ENCODE assay signal across 10 mouse cellular contexts in genomic region chr10:79970415-79971182, GRCm38 (mm10). TPM values are rescaled to one million over a fixed set of nuclear protein-coding genes. Genes with fewer than 3 reads are reported as not detected.
DNase-seq lines count a peak whose midpoint lies in the region; ATAC-seq lines count a peak whose summit lies in the region.
"Had no signal": no experiment of that assay in that cellular context is flagged by ENCODE, and none has a peak within 500 bp of the region (broad histone marks: within the 10 kb centered on the region; RNA-seq: fewer than 3 reads in every experiment).

Grin3b (plus strand) TSS chr10:79970715.

- peaks cover 40% of the 10 kb centered on the region for H3K36me3 ChIP-seq in lung, embryonic 15.5 days
- peaks cover 53% of the 10 kb centered on the region for H3K36me3 ChIP-seq in limb, embryonic 10.5 days
- peaks cover 35% of the 10 kb centered on the region for H3K36me3 ChIP-seq in neural tube, embryonic 15.5 days

- H3K4me1 ChIP-seq in lung, embryonic 15.5 days, result peaks cover 31% of the 10 kb centered on the region
- peaks cover 21% of the 10 kb centered on the region for H3K4me1 ChIP-seq in limb, embryonic 10.5 days
- H3K4me1 ChIP-seq in neural tube, embryonic 15.5 days, result peaks cover 10% of the 10 kb centered on the region

- peak within 1 kb of the TSS; percentile 91 for H3K4me2 ChIP-seq in lung, embryonic 15.5 days
- H3K4me2 ChIP-seq in neural tube, embryonic 15.5 days, result peak within 1 kb of the TSS; percentile 72

- no peak within 1 kb of the TSS for H3K27ac ChIP-seq in lung, embryonic 15.5 days
- H3K27ac ChIP-seq in limb, embryonic 10.5 days, result peak within 1 kb of the TSS; percentile 79
- H3K27ac ChIP-seq in neural tube, embryonic 15.5 days (replicated peaks), result no peak within 1 kb of the TSS

- 6% methylated on average over 42 of the region's 47 CpGs for WGBS in lung, embryonic 15.5 days
- 7% methylated on average over 47 of the region's 47 CpGs for WGBS in limb, embryonic 10.5 days
- WGBS in neural tube, embryonic 15.5 days, result 9% methylated on average over 33 of the region's 47 CpGs

- 0 out of 2 replicates have a peak, but pooled peaks have one; percentile 9 for ATAC-seq in lung, embryonic 15.5 days (ENCODE audit: borderline replicate concordance, extremely low read depth, low FRiP score, low TSS enrichment)
- ATAC-seq in neural tube, embryonic 15.5 days (ENCODE audit: low FRiP score), result no peak; the same call in 1 of the 2 replicates

- DNase-seq in cerebellum, adult 18-20 months, result peak; percentile 41 to 53
- DNase-seq in cerebellum, adult 9-10 months, result no peak
- DNase-seq in lung, postnatal 25 days (ENCODE audit: low spot score), result no peak
- DNase-seq in limb, embryonic 10.5 days (ENCODE audit: low spot score), result peak; percentile 61
- no peak for DNase-seq in urinary bladder, adult 2 months (ENCODE audit: low spot score)
- no peak for DNase-seq in spleen, postnatal 10 days (ENCODE audit: low spot score in 2 of 2)
- DNase-seq: right cerebral cortex, postnatal 25 days had no signal

- peaks cover 30% of the 10 kb centered on the region for H3K27me3 ChIP-seq in lung, embryonic 15.5 days
- peaks cover 62% of the 10 kb centered on the region for H3K27me3 ChIP-seq in limb, embryonic 10.5 days (ENCODE audit: low read depth, poor library complexity, severe bottlenecking)
- H3K27me3 ChIP-seq in neural tube, embryonic 15.5 days (replicated peaks), result peaks cover 45% of the 10 kb centered on the region

- H3K4me3 ChIP-seq in lung, embryonic 15.5 days, result peak within 1 kb of the TSS; percentile 46
- H3K4me3 ChIP-seq in limb, embryonic 10.5 days, result peak within 1 kb of the TSS; percentile 58
- H3K4me3 ChIP-seq in neural tube, embryonic 15.5 days (replicated peaks), result peak within 1 kb of the TSS; percentile 40

- H3K9ac ChIP-seq in lung, embryonic 15.5 days, result peak within 1 kb of the TSS; percentile 50
- H3K9ac ChIP-seq in neural tube, embryonic 15.5 days (replicated peaks), result peak within 1 kb of the TSS; percentile 38

- H3K9me3 ChIP-seq in lung, embryonic 15.5 days, result no peaks in the 10 kb centered on the region
- H3K9me3 ChIP-seq in limb, embryonic 10.5 days (replicated peaks), result no peaks in the 10 kb centered on the region
- H3K9me3 ChIP-seq in neural tube, embryonic 15.5 days (replicated peaks), result no peaks in the 10 kb centered on the region

RNA-seq across cellular contexts. Expression of gene Grin3b, which starts in this region (rescaled TPM):
- 0.34 and 0.45 TPM in 2 replicates for polyA plus RNA-seq in lung, embryonic 15.5 days (2015; fragmentation: Nextera tagmentation; extraction: Ambion mirVana)
- 0.28 and 0.40 TPM in 2 replicates for polyA plus RNA-seq in limb, embryonic 10.5 days (2016; fragmentation: Nextera tagmentation; extraction: Ambion mirVana)
- polyA plus RNA-seq in neural tube, embryonic 15.5 days (2015; fragmentation: Nextera tagmentation; extraction: Ambion mirVana), result 0.32 and 0.33 TPM in 2 replicates
- polyA plus RNA-seq in urinary bladder, adult 2 months (2012; rRNA removed), result 0.04 TPM in 1 of 2 replicates, not detected in the other
- polyA plus RNA-seq: large intestine, adult 2 months had no signal

Comparison
In these comparisons a context has a peak if more than half of its experiments do, and no peak if none do; other contexts are left out.
1. DNase-seq: peak in cerebellum, adult 18-20 months (2 of 2); none in cerebellum, adult 9-10 months (single experiment), lung, postnatal 25 days (single experiment), urinary bladder, adult 2 months (single experiment) and spleen, postnatal 10 days (0 of 2).
2. Peak in ATAC-seq, H3K4me3 ChIP-seq, H3K9ac ChIP-seq and H3K4me2 ChIP-seq in lung, embryonic 15.5 days; RNA of the gene not detected or under 1 TPM.
3. Peak in DNase-seq, H3K4me3 ChIP-seq and H3K27ac ChIP-seq in limb, embryonic 10.5 days; RNA of the gene not detected or under 1 TPM.
4. Peak in every context shown above with its lines, with median percentiles within 50 percentile points of each other: H3K4me3 ChIP-seq.